Mouse (Mus musculus) liver, adult 2 months (tissue): Measurements from ENCODE around the gene Mvd.

Source experiments
- CTCF ChIP-seq: fragments of 200-500 bp; IDR thresholded peaks from 2 replicates; pipeline ENCODE4 v1.5.1; 2011; ENCODE audit warnings: low read depth, low read length, control low read depth
- POLR2A ChIP-seq: fragments of 200-500 bp; IDR thresholded peaks from 2 replicates; pipeline ENCODE4 v1.6.1; 2011; ENCODE audit warnings: low read length, control low read depth; ENCODE audit not compliant: insufficient read depth; ENCODE audit errors: extremely low read depth

DNA sequence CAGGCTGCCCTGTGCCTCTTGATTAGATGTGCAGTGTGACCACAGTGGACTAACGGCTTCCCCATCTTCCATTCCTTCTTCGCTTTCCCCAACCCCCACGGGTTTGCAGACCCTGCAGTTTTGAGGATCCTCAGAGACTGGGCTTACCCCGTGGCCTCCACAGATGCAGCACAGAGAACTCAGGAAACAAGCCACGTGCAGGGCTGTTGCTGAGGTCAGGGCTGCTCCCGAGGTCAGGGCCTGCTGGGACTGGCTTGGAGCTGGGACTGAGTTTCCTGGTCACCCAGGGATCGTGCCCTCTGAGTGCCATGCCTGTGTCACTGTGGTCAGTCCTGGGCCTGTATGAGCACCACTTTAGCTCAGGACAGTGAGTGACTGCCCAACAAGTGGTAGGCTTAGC is 21.8 kb upstream of the Mvd start:
- TF ChIP-seq CTCF = no peak
- no peak for TF ChIP-seq POLR2A
